Mouse (Mus musculus) effector memory CD4-positive, alpha-beta T cell, adult 5 months (primary cell): ENCODE data around the gene Mtss1l. TPM values are rescaled to one million over a fixed set of nuclear protein-coding genes. Genes with fewer than 3 reads are reported as not detected.

Experiments
- polyA plus RNA-seq: library from polyadenylated mRNA; unstranded; fragments of 100-300 nt; shearing (Covaris generic); gene quantifications from one replicate; pipeline ENCODE4 v1.2.1, GENCODE M21; 2017

Gene Mtss1l
- polyA plus RNA-seq: not detected

GRCm38 (mm10) chr8:110720685-110721598, at the start of gene Mtss1l:
Mtss1l (plus strand) TSS chr8:110721476.

Other genes starting within 250 kb of the Mtss1l start
- 46.4 TPM for gene Vac14, start 102.9 kb upstream of the Mtss1l start, polyA plus RNA-seq
- gene Il34, start 84.4 kb downstream of the Mtss1l start, polyA plus RNA-seq: not detected
- gene Cog4, start 125.1 kb downstream of the Mtss1l start, polyA plus RNA-seq: 41.6 TPM
- gene Sf3b3, start 125.3 kb downstream of the Mtss1l start, polyA plus RNA-seq: 158 TPM
- gene Fuk, start 181.0 kb downstream of the Mtss1l start, polyA plus RNA-seq: 5.6 TPM
- gene St3gal2, start 198.4 kb downstream of the Mtss1l start, polyA plus RNA-seq: 13.2 TPM